Mouse (Mus musculus): ENCODE measurements around the gene Fam219a. TPM values are rescaled to one million over a fixed set of nuclear protein-coding genes. Genes with fewer than 3 reads are reported as not detected.
A peak's percentile ranks its signal among the peaks of the same experiment; 100 is the strongest.

Fam219a gene
- total and polyA plus RNA-seq, 3 experiments = 0.44 to 2.5 (median 2.5) TPM

- peak; percentile 11 for DNase-seq (ENCODE audit: low spot score)
- ATAC-seq (ENCODE audit: extremely low read depth, insufficient number of reproducible peaks, low FRiP score, poor library complexity, severe bottlenecking) = no peak
- no peaks in the 10 kb centered on the region for H3K36me3 ChIP-seq (replicated peaks)
- no peaks in the 10 kb centered on the region for H3K9me3 ChIP-seq (replicated peaks)
- TF ChIP-seq GATA1 (IDR thresholded peaks at IDR 0.05; ENCODE audit: borderline replicate concordance, low read length) (no peak), TAL1 (conservative IDR thresholded peaks at IDR 0.05; ENCODE audit: low read depth, low read length) (no peak), POLR2AphosphoS5 (IDR thresholded peaks at IDR 0.05; ENCODE audit: insufficient replicate concordance, low read depth, low read length) (no peak), CTCF (IDR thresholded peaks at IDR 0.05; ENCODE audit: low read depth, low read length) (no peak), GATA2 (IDR thresholded peaks at IDR 0.05; ENCODE audit: borderline replicate concordance, low read depth, low read length) (no peak)
- no peak overlapping the region for H3K4me3 ChIP-seq (ENCODE audit: low read depth, low read length)
- peaks cover 8% of the 10 kb centered on the region for H3K27me3 ChIP-seq (ENCODE audit: insufficient read depth, low read length)
- no peaks in the 10 kb centered on the region; the same call in 1 of the 2 replicates for H3K4me1 ChIP-seq (ENCODE audit: insufficient read depth, low read depth, low read length)
Measured at GRCm38 (mm10) chr4:41545985-41546384, 23.4 kb downstream of the Fam219a start.

- no peak for TF ChIP-seq POLR2AphosphoS5 (IDR thresholded peaks at IDR 0.05; ENCODE audit: insufficient replicate concordance, low read depth, low read length)
- TF ChIP-seq GATA2 (IDR thresholded peaks at IDR 0.05; ENCODE audit: borderline replicate concordance, low read depth, low read length) = no peak
- Histone ChIP-seq H3K36me3 (replicated peaks) (no peaks in the 10 kb centered on the region), H3K27me3 (ENCODE audit: insufficient read depth, low read length) (peaks cover 14% of the 10 kb centered on the region), H3K4me1 (ENCODE audit: insufficient read depth, low read depth, low read length) (no peaks in the 10 kb centered on the region; the same call in 1 of the 2 replicates), H3K9me3 (replicated peaks) (no peaks in the 10 kb centered on the region), H3K4me3 (ENCODE audit: low read depth, low read length) (no peak overlapping the region)
- ATAC-seq (ENCODE audit: extremely low read depth, insufficient number of reproducible peaks, low FRiP score, poor library complexity, severe bottlenecking) (no peak), DNase-seq (ENCODE audit: low spot score) (no peak)
Measured at GRCm38 (mm10) chr4:41542136-41542535, 27.2 kb downstream of the Fam219a start.

GRCm38 (mm10) chr4:41534866-41535265 is 34.5 kb downstream of the Fam219a start:
- no peak for ATAC-seq (ENCODE audit: extremely low read depth, insufficient number of reproducible peaks, low FRiP score, poor library complexity, severe bottlenecking)

GRCm38 (mm10) chr4:41532420-41532819 is 36.9 kb downstream of the Fam219a start:
- no peaks in the 10 kb centered on the region for H3K4me1 ChIP-seq (ENCODE audit: insufficient read depth, low read depth, low read length)
- H3K36me3 ChIP-seq (replicated peaks) = no peaks in the 10 kb centered on the region
- TF ChIP-seq GATA2 (IDR thresholded peaks at IDR 0.05; ENCODE audit: borderline replicate concordance, low read depth, low read length) (no peak), GATA1 (IDR thresholded peaks at IDR 0.05; ENCODE audit: borderline replicate concordance, low read length) (no peak), TAL1 (conservative IDR thresholded peaks at IDR 0.05; ENCODE audit: low read depth, low read length) (no peak), POLR2AphosphoS5 (IDR thresholded peaks at IDR 0.05; ENCODE audit: insufficient replicate concordance, low read depth, low read length) (no peak), CTCF (IDR thresholded peaks at IDR 0.05; ENCODE audit: low read depth, low read length) (no peak)
- ATAC-seq (ENCODE audit: extremely low read depth, insufficient number of reproducible peaks, low FRiP score, poor library complexity, severe bottlenecking) (no peak), DNase-seq (ENCODE audit: low spot score) (peak; percentile 55)
- peaks cover 4% of the 10 kb centered on the region; the same call in 1 of the 2 replicates for H3K27me3 ChIP-seq (ENCODE audit: insufficient read depth, low read length)
- H3K9me3 ChIP-seq (replicated peaks) = no peaks in the 10 kb centered on the region
- H3K4me3 ChIP-seq (ENCODE audit: low read depth, low read length) = no peak overlapping the region

More at GRCm38 (mm10) chr4:41534866-41535265, 34.5 kb downstream of the Fam219a start:
- TF ChIP-seq GATA2 (IDR thresholded peaks at IDR 0.05; ENCODE audit: borderline replicate concordance, low read depth, low read length) (no peak), GATA1 (IDR thresholded peaks at IDR 0.05; ENCODE audit: borderline replicate concordance, low read length) (no peak), TAL1 (conservative IDR thresholded peaks at IDR 0.05; ENCODE audit: low read depth, low read length) (no peak), CTCF (IDR thresholded peaks at IDR 0.05; ENCODE audit: low read depth, low read length) (no peak), POLR2AphosphoS5 (IDR thresholded peaks at IDR 0.05; ENCODE audit: insufficient replicate concordance, low read depth, low read length) (no peak)
- DNase-seq (ENCODE audit: low spot score) = no peak
- Histone ChIP-seq H3K4me3 (ENCODE audit: low read depth, low read length) (no peak overlapping the region), H3K4me1 (ENCODE audit: insufficient read depth, low read depth, low read length) (no peaks in the 10 kb centered on the region), H3K9me3 (replicated peaks) (no peaks in the 10 kb centered on the region), H3K36me3 (replicated peaks) (no peaks in the 10 kb centered on the region), H3K27me3 (ENCODE audit: insufficient read depth, low read length) (peaks cover 5% of the 10 kb centered on the region)

GRCm38 (mm10) chr4:41527996-41528395 is 41.3 kb downstream of the Fam219a start:
- TF ChIP-seq GATA1 (IDR thresholded peaks at IDR 0.05; ENCODE audit: borderline replicate concordance, low read length) (no peak), TAL1 (conservative IDR thresholded peaks at IDR 0.05; ENCODE audit: low read depth, low read length) (no peak), CTCF (IDR thresholded peaks at IDR 0.05; ENCODE audit: low read depth, low read length) (no peak), POLR2AphosphoS5 (IDR thresholded peaks at IDR 0.05; ENCODE audit: insufficient replicate concordance, low read depth, low read length) (no peak), GATA2 (IDR thresholded peaks at IDR 0.05; ENCODE audit: borderline replicate concordance, low read depth, low read length) (no peak)
- no peak for DNase-seq (ENCODE audit: low spot score)
- ATAC-seq (ENCODE audit: extremely low read depth, insufficient number of reproducible peaks, low FRiP score, poor library complexity, severe bottlenecking) = no peak

GRCm38 (mm10) chr4:41527076-41527475 is 42.3 kb downstream of the Fam219a start:
- no peak overlapping the region for H3K4me3 ChIP-seq (ENCODE audit: low read depth, low read length)
- ATAC-seq (ENCODE audit: extremely low read depth, insufficient number of reproducible peaks, low FRiP score, poor library complexity, severe bottlenecking) (no peak), DNase-seq (ENCODE audit: low spot score) (no peak)
- no peaks in the 10 kb centered on the region for H3K36me3 ChIP-seq (replicated peaks)
- H3K9me3 ChIP-seq (replicated peaks) = no peaks in the 10 kb centered on the region
- no peak for TF ChIP-seq POLR2AphosphoS5 (IDR thresholded peaks at IDR 0.05; ENCODE audit: insufficient replicate concordance, low read depth, low read length)
- no peak for TF ChIP-seq TAL1 (conservative IDR thresholded peaks at IDR 0.05; ENCODE audit: low read depth, low read length)
- TF ChIP-seq GATA2 (IDR thresholded peaks at IDR 0.05; ENCODE audit: borderline replicate concordance, low read depth, low read length) = no peak
- no peak for TF ChIP-seq GATA1 (IDR thresholded peaks at IDR 0.05; ENCODE audit: borderline replicate concordance, low read length)
- no peak for TF ChIP-seq CTCF (IDR thresholded peaks at IDR 0.05; ENCODE audit: low read depth, low read length)
- H3K27me3 ChIP-seq (ENCODE audit: insufficient read depth, low read length) = peaks cover 26% of the 10 kb centered on the region
- H3K4me1 ChIP-seq (ENCODE audit: insufficient read depth, low read depth, low read length) = no peaks in the 10 kb centered on the region

More at GRCm38 (mm10) chr4:41527996-41528395, 41.3 kb downstream of the Fam219a start:
- Histone ChIP-seq H3K36me3 (replicated peaks) (no peaks in the 10 kb centered on the region), H3K9me3 (replicated peaks) (no peaks in the 10 kb centered on the region), H3K27me3 (ENCODE audit: insufficient read depth, low read length) (peaks cover 26% of the 10 kb centered on the region), H3K4me1 (ENCODE audit: insufficient read depth, low read depth, low read length) (no peaks in the 10 kb centered on the region), H3K4me3 (ENCODE audit: low read depth, low read length) (no peak overlapping the region)
